Mouse (Mus musculus) limb, embryonic 10.5 days (tissue): ENCODE measurements around the gene Vmn1r93. TPM values are rescaled to one million over a fixed set of nuclear protein-coding genes. Genes with fewer than 3 reads are reported as not detected.
"Not testable (repeated sequence)": the region's sequence is repeated elsewhere in the genome, so short reads cannot be mapped to it uniquely, and the experiment has no call there.

Experiments used
- DNase-seq: peaks from one replicate; pipeline ENCODE4 v3.0.0-alpha.2; 2017; ENCODE audit warnings: low spot score
- H3K27ac ChIP-seq: fragments of 300-500 bp; sonication (generic); 2 replicates; pipeline ENCODE4 v1.5.1; 2016; ENCODE audit warnings: mild to moderate bottlenecking
- H3K27me3 ChIP-seq: fragments of 300-500 bp; sonication (generic); 2 replicates; pipeline ENCODE4 v1.6.1; 2016; ENCODE audit warnings: low read depth, mild to moderate bottlenecking; ENCODE audit not compliant: poor library complexity, severe bottlenecking
- H3K36me3 ChIP-seq: fragments of 300-500 bp; sonication (generic); 2 replicates; pipeline ENCODE4 v1.6.1; 2016; ENCODE audit warnings: mild to moderate bottlenecking, moderate library complexity
- H3K4me1 ChIP-seq: fragments of 300-500 bp; sonication (generic); 2 replicates; pipeline ENCODE4 v1.6.1; 2016
- H3K4me3 ChIP-seq: fragments of 300-500 bp; sonication (generic); 2 replicates; pipeline ENCODE4 v1.5.1; 2016; ENCODE audit warnings: mild to moderate bottlenecking, moderate library complexity
- H3K9me3 ChIP-seq: fragments of 300-500 bp; sonication (generic); replicated peaks from 2 replicates; pipeline ENCODE4 v1.6.1; 2016; ENCODE audit warnings: mild to moderate bottlenecking
- WGBS: fragments of 180-500 bp; shearing (Covaris S2); methylation state at CpG from one replicate; pipeline ENCODE4 v1.1.7; 2016; 5-methylcytosine and 5-hydroxymethylcytosine counted together
- polyA plus RNA-seq: library from polyadenylated mRNA; unstranded; fragments of >200 nt; fragmentation: Nextera tagmentation; extraction: Ambion mirVana; gene quantifications from 2 replicates; pipeline ENCODE4 v1.2.1, GENCODE M21; 2016

The Vmn1r93 gene
- polyA plus RNA-seq: not detected in 2 replicates

- WGBS: no CpG with 5 or more reads among the region's 5 CpGs
- H3K4me3 ChIP-seq, H3K9me3 ChIP-seq, DNase-seq, H3K27ac ChIP-seq, H3K27me3 ChIP-seq, H3K4me1 ChIP-seq, H3K36me3 ChIP-seq: not testable (repeated sequence)
Measured at GRCm38 (mm10) chr7:20138988-20139387, at the start of gene Vmn1r93. Gene Vmn1r93 (minus strand): TSS chr7:20139088.

DNA sequence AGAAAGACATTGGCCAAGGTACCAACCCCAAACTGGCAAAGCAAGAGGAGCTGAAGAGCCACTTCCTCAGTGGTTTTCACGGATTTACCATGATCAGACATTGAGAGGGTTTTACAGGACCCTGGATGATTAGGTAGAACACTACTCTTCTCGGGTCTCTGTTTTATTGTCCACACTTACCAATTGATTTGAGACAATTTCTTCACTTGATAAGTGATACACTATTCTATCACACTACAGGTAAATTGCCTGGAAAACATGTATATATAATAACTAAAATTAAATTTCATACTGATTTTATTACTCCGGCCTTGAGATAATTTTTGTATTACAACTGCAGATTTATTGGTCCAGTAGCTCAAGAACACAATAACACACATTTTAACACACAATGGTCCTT is 29.4 kb upstream of the Vmn1r93 start, which contains the start of gene Vmn1r94:
Gene Vmn1r94 (minus strand): TSS at position 101 of the 400 bp plus-strand sequence.
- not testable (repeated sequence) for H3K27ac ChIP-seq, H3K9me3 ChIP-seq, H3K36me3 ChIP-seq, DNase-seq, H3K4me1 ChIP-seq, H3K4me3 ChIP-seq, H3K27me3 ChIP-seq
- no CpG with 5 or more reads among the region's 3 CpGs for WGBS

DNA sequence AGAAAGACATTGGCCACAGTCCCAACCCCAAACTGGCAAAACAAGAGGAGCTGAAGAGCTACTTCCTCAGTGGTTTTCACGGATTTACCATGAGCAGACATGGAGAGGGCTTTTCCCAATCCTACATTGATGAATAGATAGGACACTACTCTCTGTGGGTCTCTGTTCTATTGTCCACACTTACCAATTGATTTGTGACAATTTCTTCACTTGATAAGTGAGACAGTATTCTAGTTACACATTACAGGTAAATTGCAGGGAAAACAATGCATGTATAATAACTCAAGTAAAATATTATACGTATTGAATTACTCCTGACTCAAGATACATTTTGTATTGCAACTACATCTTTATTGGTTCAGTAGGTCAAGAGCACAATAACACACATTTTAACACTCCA is 16.4 kb downstream of the Vmn1r93 start, which contains the start of gene Gm16442:
Gene Gm16442 (minus strand): TSS at position 101 of the 400 bp plus-strand sequence.
- H3K4me1 ChIP-seq, H3K4me3 ChIP-seq, H3K27me3 ChIP-seq, H3K27ac ChIP-seq, H3K36me3 ChIP-seq, DNase-seq, H3K9me3 ChIP-seq: not testable (repeated sequence)
- WGBS: no CpG with 5 or more reads among the region's 2 CpGs

DNA sequence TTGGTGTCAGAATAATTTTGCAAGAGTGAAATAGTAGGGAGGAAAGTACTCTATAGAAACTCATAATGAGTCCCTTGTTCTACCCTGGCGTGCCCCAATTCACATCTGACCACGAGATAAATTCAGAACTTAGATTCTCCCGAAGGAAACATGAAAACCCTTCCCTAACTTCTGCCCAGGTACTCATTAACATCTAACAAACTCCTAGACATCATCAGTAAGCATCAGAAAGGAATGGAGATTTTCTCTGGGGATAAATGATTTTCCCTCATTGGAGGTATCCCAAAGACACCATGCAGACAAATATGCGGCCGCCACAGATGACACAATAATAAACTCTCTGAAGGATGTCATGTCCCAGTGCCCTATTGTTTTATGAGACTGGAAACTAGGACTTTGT is 39.5 kb downstream of the Vmn1r93 start, which contains the start of gene Vmn1r91:
Gene Vmn1r91 (plus strand): TSS at position 301 of the 400 bp plus-strand sequence.
- H3K9me3 ChIP-seq, H3K36me3 ChIP-seq, DNase-seq, H3K27me3 ChIP-seq, H3K27ac ChIP-seq, H3K4me3 ChIP-seq, H3K4me1 ChIP-seq: not testable (repeated sequence)
- 86% methylated on average over 5 of the region's 5 CpGs for WGBS

Other genes with a start within 250 kb of the Vmn1r93 start
- gene Pvr, start 217.9 kb downstream of the Vmn1r93 start, polyA plus RNA-seq: 6.2 TPM in 2 replicates
- 0.21 and 0.24 TPM in 2 replicates for gene Igsf23, start 188.3 kb downstream of the Vmn1r93 start, polyA plus RNA-seq
- gene Ceacam20, start 173.7 kb downstream of the Vmn1r93 start, polyA plus RNA-seq: not detected in 2 replicates
- gene Nlrp9b, start 147.6 kb downstream of the Vmn1r93 start, polyA plus RNA-seq: not detected in 2 replicates
- not detected in 2 replicates for gene Vmn1r91, start 39.4 kb downstream of the Vmn1r93 start, polyA plus RNA-seq
- gene Gm16442, start 16.5 kb downstream of the Vmn1r93 start, polyA plus RNA-seq: not detected in 2 replicates
- gene Vmn1r94, start 29.3 kb upstream of the Vmn1r93 start, polyA plus RNA-seq: not detected in 2 replicates
- gene Vmn1r95, start 54.6 kb upstream of the Vmn1r93 start, polyA plus RNA-seq: not detected in 2 replicates
- gene Gm6164, start 66.5 kb upstream of the Vmn1r93 start, polyA plus RNA-seq: not detected in 2 replicates
- not detected in 2 replicates for gene Gm4498, start 94.7 kb upstream of the Vmn1r93 start, polyA plus RNA-seq
- gene Gm5890, start 123.7 kb upstream of the Vmn1r93 start, polyA plus RNA-seq: not detected in 2 replicates
- gene Gm4133, start 195.0 kb upstream of the Vmn1r93 start, polyA plus RNA-seq: not detected in 2 replicates
- gene Gm5728, start 236.3 kb upstream of the Vmn1r93 start, polyA plus RNA-seq: not detected in 2 replicates